Mouse (Mus musculus): Measurements from ENCODE around the gene Anks4b. TPM values are rescaled to one million over a fixed set of nuclear protein-coding genes. Genes with fewer than 3 reads are reported as not detected.

The Anks4b gene
- polyA plus RNA-seq, 1 experiment from 2014 or later, result not detected

GRCm38 (mm10) chr7:120163581-120164251, 9.9 kb upstream of the Anks4b start:
- WGBS, result 85% methylated on average over 11 of the region's 11 CpGs

GRCm38 (mm10) chr7:120172188-120172700, 1.4 kb upstream of the Anks4b start:
- Histone ChIP-seq H3K36me3 (no peaks in the 10 kb centered on the region), H3K27ac (replicated peaks) (no peak overlapping the region), H3K27me3 (no peaks in the 10 kb centered on the region), H3K4me2 (replicated peaks) (no peak overlapping the region), H3K9ac (replicated peaks) (no peak overlapping the region), H3K9me3 (no peaks in the 10 kb centered on the region), H3K4me3 (no peak overlapping the region), H3K4me1 (no peaks in the 10 kb centered on the region)
- ATAC-seq (ENCODE audit: low FRiP score, low read depth), result no peak
- 89% methylated on average over 1 of the region's 1 CpGs for WGBS

More at GRCm38 (mm10) chr7:120163581-120164251, 9.9 kb upstream of the Anks4b start:
- H3K27ac ChIP-seq (replicated peaks), result no peak overlapping the region
- no peak overlapping the region for H3K9ac ChIP-seq (replicated peaks)
- no peak for ATAC-seq (ENCODE audit: low FRiP score, low read depth)
- H3K9me3 ChIP-seq, result no peaks in the 10 kb centered on the region
- no peaks in the 10 kb centered on the region for H3K4me1 ChIP-seq
- no peaks in the 10 kb centered on the region for H3K36me3 ChIP-seq
- no peak overlapping the region for H3K4me2 ChIP-seq (replicated peaks)
- peaks cover 17% of the 10 kb centered on the region for H3K27me3 ChIP-seq
- H3K4me3 ChIP-seq, result no peak overlapping the region

- Histone ChIP-seq H3K4me3 (no peak overlapping the region), H3K27me3 (no peaks in the 10 kb centered on the region), H3K9ac (replicated peaks) (no peak overlapping the region), H3K4me2 (replicated peaks) (no peak overlapping the region), H3K9me3 (no peaks in the 10 kb centered on the region), H3K4me1 (no peaks in the 10 kb centered on the region), H3K27ac (replicated peaks) (no peak overlapping the region), H3K36me3 (no peaks in the 10 kb centered on the region)
- ATAC-seq (ENCODE audit: low FRiP score, low read depth), result no peak
- WGBS, result 87% methylated on average over 11 of the region's 11 CpGs
Measured at GRCm38 (mm10) chr7:120174723-120175504, 1.3 kb downstream of the Anks4b start.

- no peak overlapping the region for H3K4me3 ChIP-seq
- no peaks in the 10 kb centered on the region for H3K27me3 ChIP-seq
- no peak overlapping the region for H3K9ac ChIP-seq (replicated peaks)
- H3K36me3 ChIP-seq, result no peaks in the 10 kb centered on the region
- no peak overlapping the region for H3K27ac ChIP-seq (replicated peaks)
- H3K4me1 ChIP-seq, result no peaks in the 10 kb centered on the region
- 90% methylated on average over 3 of the region's 3 CpGs for WGBS
- ATAC-seq (ENCODE audit: low FRiP score, low read depth), result no peak
- no peaks in the 10 kb centered on the region for H3K9me3 ChIP-seq
- no peak overlapping the region for H3K4me2 ChIP-seq (replicated peaks)
Measured at GRCm38 (mm10) chr7:120177611-120178010, 4.0 kb downstream of the Anks4b start.

GRCm38 (mm10) chr7:120178935-120179334, 5.3 kb downstream of the Anks4b start:
- 44% methylated on average over 2 of the region's 2 CpGs for WGBS
- no peak for ATAC-seq (ENCODE audit: low FRiP score, low read depth)

GRCm38 (mm10) chr7:120180547-120180946, 6.9 kb downstream of the Anks4b start:
- Histone ChIP-seq H3K4me3 (no peak overlapping the region), H3K27ac (replicated peaks) (no peak overlapping the region), H3K27me3 (no peaks in the 10 kb centered on the region), H3K36me3 (no peaks in the 10 kb centered on the region), H3K9ac (replicated peaks) (no peak overlapping the region), H3K4me1 (no peaks in the 10 kb centered on the region), H3K9me3 (no peaks in the 10 kb centered on the region), H3K4me2 (replicated peaks) (no peak overlapping the region)
- ATAC-seq (ENCODE audit: low FRiP score, low read depth), result no peak
- 90% methylated on average over 5 of the region's 5 CpGs for WGBS

More at GRCm38 (mm10) chr7:120178935-120179334, 5.3 kb downstream of the Anks4b start:
- no peaks in the 10 kb centered on the region for H3K27me3 ChIP-seq
- no peaks in the 10 kb centered on the region for H3K36me3 ChIP-seq
- no peaks in the 10 kb centered on the region for H3K9me3 ChIP-seq
- no peak overlapping the region for H3K27ac ChIP-seq (replicated peaks)
- no peaks in the 10 kb centered on the region for H3K4me1 ChIP-seq
- no peak overlapping the region for H3K9ac ChIP-seq (replicated peaks)
- H3K4me3 ChIP-seq, result no peak overlapping the region
- H3K4me2 ChIP-seq (replicated peaks), result no peak overlapping the region

GRCm38 (mm10) chr7:120181401-120182230, 8.0 kb downstream of the Anks4b start:
- no peak for ATAC-seq (ENCODE audit: low FRiP score, low read depth)
- 90% methylated on average over 4 of the region's 4 CpGs for WGBS
- Histone ChIP-seq H3K4me3 (no peak overlapping the region), H3K9me3 (no peaks in the 10 kb centered on the region), H3K27ac (replicated peaks) (no peak overlapping the region), H3K27me3 (no peaks in the 10 kb centered on the region), H3K36me3 (no peaks in the 10 kb centered on the region), H3K4me2 (replicated peaks) (no peak overlapping the region), H3K4me1 (no peaks in the 10 kb centered on the region), H3K9ac (replicated peaks) (no peak overlapping the region)

- Histone ChIP-seq H3K27ac (replicated peaks) (no peak overlapping the region), H3K4me2 (replicated peaks) (no peak overlapping the region), H3K9me3 (no peaks in the 10 kb centered on the region), H3K36me3 (no peaks in the 10 kb centered on the region), H3K4me1 (no peaks in the 10 kb centered on the region), H3K4me3 (no peak overlapping the region), H3K27me3 (no peaks in the 10 kb centered on the region), H3K9ac (replicated peaks) (no peak overlapping the region)
- ATAC-seq (ENCODE audit: low FRiP score, low read depth), result no peak
Measured at GRCm38 (mm10) chr7:120182891-120183290, 9.2 kb downstream of the Anks4b start.

- no peaks in the 10 kb centered on the region for H3K27me3 ChIP-seq
- no peaks in the 10 kb centered on the region for H3K9me3 ChIP-seq
- no peaks in the 10 kb centered on the region for H3K36me3 ChIP-seq
- no peak overlapping the region for H3K27ac ChIP-seq (replicated peaks)
- no peak overlapping the region for H3K4me2 ChIP-seq (replicated peaks)
- H3K4me1 ChIP-seq, result no peaks in the 10 kb centered on the region
- H3K9ac ChIP-seq (replicated peaks), result no peak overlapping the region
- H3K4me3 ChIP-seq, result no peak overlapping the region
- 90% methylated on average over 5 of the region's 5 CpGs for WGBS
- no peak for ATAC-seq (ENCODE audit: low FRiP score, low read depth)
Measured at GRCm38 (mm10) chr7:120188946-120189345, 15.3 kb downstream of the Anks4b start.

- ATAC-seq (ENCODE audit: low FRiP score, low read depth), result no peak
- no peak overlapping the region for H3K9ac ChIP-seq (replicated peaks)
- H3K27ac ChIP-seq (replicated peaks), result no peak overlapping the region
- no peaks in the 10 kb centered on the region for H3K27me3 ChIP-seq
- no peaks in the 10 kb centered on the region for H3K4me1 ChIP-seq
- H3K36me3 ChIP-seq, result no peaks in the 10 kb centered on the region
- H3K4me3 ChIP-seq, result no peak overlapping the region
- no peaks in the 10 kb centered on the region for H3K9me3 ChIP-seq
- WGBS, result 83% methylated on average over 8 of the region's 8 CpGs
- no peak overlapping the region for H3K4me2 ChIP-seq (replicated peaks)
Measured at GRCm38 (mm10) chr7:120189369-120190149, 15.9 kb downstream of the Anks4b start.

GRCm38 (mm10) chr7:120190150-120190665, 16.6 kb downstream of the Anks4b start:
- 74% methylated on average over 8 of the region's 8 CpGs for WGBS
- H3K27ac ChIP-seq (replicated peaks), result no peak overlapping the region
- H3K36me3 ChIP-seq, result no peaks in the 10 kb centered on the region
- H3K9ac ChIP-seq (replicated peaks), result no peak overlapping the region
- H3K27me3 ChIP-seq, result no peaks in the 10 kb centered on the region
- no peak for ATAC-seq (ENCODE audit: low FRiP score, low read depth)
- no peak overlapping the region for H3K4me2 ChIP-seq (replicated peaks)
- no peaks in the 10 kb centered on the region for H3K9me3 ChIP-seq
- no peak overlapping the region for H3K4me3 ChIP-seq
- no peaks in the 10 kb centered on the region for H3K4me1 ChIP-seq

All from midbrain, embryonic 12.5 days (tissue).